12 mouse cellular contexts compared by ENCODE assay signal in genomic region chr2:132096582-132096981, GRCm38 (mm10).
"Had no signal": no experiment of that assay in that cellular context is flagged by ENCODE, and none has a peak within 500 bp of the region (broad histone marks: within the 10 kb centered on the region; RNA-seq: fewer than 3 reads in every experiment).

No protein-coding gene starts in this region.

- H3K4me3 ChIP-seq: megakaryocyte, embryonic 14.5 days; neural tube, embryonic 13.5 days had no signal

- H3K27me3 ChIP-seq: megakaryocyte, embryonic 14.5 days; neural tube, embryonic 13.5 days had no signal

- H3K27ac ChIP-seq: liver, embryonic 14.5 days; neural tube, embryonic 13.5 days had no signal

- H3K9ac ChIP-seq: liver, embryonic 14.5 days; neural tube, embryonic 13.5 days had no signal

- H3K4me2 ChIP-seq: midbrain, embryonic 11.5 days; neural tube, embryonic 13.5 days had no signal

- DNase-seq: kidney, adult 8-10 months; kidney, postnatal 14 days; liver; right cerebral cortex, adult 18-20 months; right cerebral cortex, postnatal 25 days; thymus, adult 18-20 months; thymus, postnatal 14 days had no signal

- H3K4me1 ChIP-seq: neural tube, embryonic 13.5 days had no signal

- ATAC-seq: midbrain, embryonic 16.5 days had no signal

- H3K9me3 ChIP-seq: megakaryocyte, embryonic 14.5 days; neural tube, embryonic 13.5 days had no signal
